ENCODE assay signal across 13 mouse cellular contexts in the genomic region with DNA sequence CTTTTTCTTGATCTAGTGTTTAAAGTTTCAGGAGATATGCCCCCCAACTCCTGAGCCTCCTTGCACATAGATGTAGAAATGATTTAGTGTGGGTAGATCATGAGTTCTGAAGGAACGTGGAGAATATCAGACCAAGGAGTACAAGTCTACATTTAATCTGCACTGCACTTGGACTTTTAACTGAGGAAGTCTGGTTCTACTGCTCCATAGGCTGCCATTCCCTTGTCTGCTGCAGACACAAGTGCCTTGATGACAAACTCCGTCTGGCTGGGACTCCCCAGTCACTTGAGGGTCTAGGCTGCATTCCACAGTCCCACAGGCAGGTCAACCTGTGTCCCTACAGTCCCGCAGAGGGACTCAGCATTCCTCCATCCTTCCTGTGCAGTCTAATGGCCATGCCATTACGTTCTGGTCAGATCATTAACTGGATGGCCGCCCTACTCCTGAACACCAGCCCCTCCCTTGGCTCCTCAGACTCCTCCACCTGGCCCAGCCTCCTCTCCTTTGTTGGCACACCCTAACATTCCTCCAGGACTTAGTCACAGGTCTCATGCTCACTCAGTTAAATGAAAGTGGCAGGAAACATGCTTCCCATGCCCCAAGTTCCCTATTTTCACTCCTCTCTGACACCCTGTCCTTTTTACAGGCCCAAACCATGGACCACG. TPM values are rescaled to one million over a fixed set of nuclear protein-coding genes. Genes with fewer than 3 reads are reported as not detected.
DNase-seq lines count a peak whose midpoint lies in the region; ATAC-seq and TF ChIP-seq lines count a peak whose summit lies in the region.
"Had no signal": no experiment of that assay in that cellular context is flagged by ENCODE, and none has a peak within 500 bp of the region (broad histone marks: within the 10 kb centered on the region; RNA-seq: fewer than 3 reads in every experiment).

No protein-coding gene starts in this region.

- peak; percentile 55 for ATAC-seq in heart, postnatal 0 days (ENCODE audit: insufficient read depth, low read depth)
- peak; percentile 77 for ATAC-seq in intestine, embryonic 14.5 days (replicated peaks; ENCODE audit: low FRiP score, low TSS enrichment, low read depth)
- ATAC-seq in forebrain, embryonic 12.5 days (ENCODE audit: low FRiP score) = no peak
- no peak for ATAC-seq in erythroblast, adult 5-6 weeks (replicated peaks; ENCODE audit: low FRiP score, poor library complexity, severe bottlenecking)
- no peak for ATAC-seq in hindbrain, embryonic 12.5 days (ENCODE audit: low FRiP score)

- H3K9ac ChIP-seq in heart, postnatal 0 days (replicated peaks; ENCODE audit: low read depth, low read length) = no peak overlapping the region
- H3K9ac ChIP-seq in intestine, embryonic 14.5 days (ENCODE audit: low read length) = no peak overlapping the region
- no peak overlapping the region for H3K9ac ChIP-seq in forebrain, embryonic 12.5 days
- no peak overlapping the region for H3K9ac ChIP-seq in hindbrain, embryonic 12.5 days
- H3K9ac ChIP-seq: liver, embryonic 15.5 days; neural tube, embryonic 12.5 days had no signal

- no peak overlapping the region for H3K4me2 ChIP-seq in heart, postnatal 0 days (ENCODE audit: low read depth, low read length)
- H3K4me2 ChIP-seq in intestine, embryonic 14.5 days (ENCODE audit: low read length) = no peak overlapping the region
- H3K4me2 ChIP-seq in forebrain, embryonic 12.5 days = no peak overlapping the region
- H3K4me2 ChIP-seq in hindbrain, embryonic 12.5 days (replicated peaks) = no peak overlapping the region
- H3K4me2 ChIP-seq: liver, embryonic 15.5 days; neural tube, embryonic 12.5 days had no signal

- 30% methylated on average over 6 of the region's 6 CpGs for WGBS in heart, postnatal 0 days
- WGBS in intestine, embryonic 14.5 days = 47% methylated on average over 6 of the region's 6 CpGs
- WGBS in small intestine, adult 2 months = 17% methylated on average over 6 of the region's 6 CpGs
- WGBS in forebrain, embryonic 12.5 days = 76% methylated on average over 6 of the region's 6 CpGs
- 73% methylated on average over 6 of the region's 6 CpGs for WGBS in hindbrain, embryonic 12.5 days

- TF ChIP-seq POLR2A in small intestine, adult 2 months (IDR thresholded peaks at IDR 0.05; ENCODE audit: low read depth, low read length) = no peak

- H3K9me3 ChIP-seq in heart, postnatal 0 days (replicated peaks; ENCODE audit: control insufficient read depth, low read length) = no peaks in the 10 kb centered on the region
- H3K9me3 ChIP-seq in intestine, embryonic 14.5 days (ENCODE audit: control insufficient read depth, low read length) = no peaks in the 10 kb centered on the region
- H3K9me3 ChIP-seq in forebrain, embryonic 12.5 days = no peaks in the 10 kb centered on the region
- no peaks in the 10 kb centered on the region for H3K9me3 ChIP-seq in hindbrain, embryonic 12.5 days (replicated peaks)
- H3K9me3 ChIP-seq: forebrain, embryonic 10.5 days; liver, embryonic 15.5 days; neural tube, embryonic 12.5 days had no signal

- no peaks in the 10 kb centered on the region for H3K27me3 ChIP-seq in heart, postnatal 0 days (ENCODE audit: control insufficient read depth, insufficient read depth, low read length)
- no peaks in the 10 kb centered on the region for H3K27me3 ChIP-seq in intestine, embryonic 14.5 days (replicated peaks; ENCODE audit: control insufficient read depth, insufficient read depth, low read length)
- no peaks in the 10 kb centered on the region for H3K27me3 ChIP-seq in small intestine, adult 2 months (ENCODE audit: control insufficient read depth, insufficient read depth, low read length)
- no peaks in the 10 kb centered on the region for H3K27me3 ChIP-seq in forebrain, embryonic 12.5 days
- H3K27me3 ChIP-seq in hindbrain, embryonic 12.5 days = no peaks in the 10 kb centered on the region
- H3K27me3 ChIP-seq: neural tube, embryonic 12.5 days had no signal

- no peak for TF ChIP-seq EP300 in heart, postnatal 0 days (IDR thresholded peaks at IDR 0.05; ENCODE audit: low read depth)

- no peak for DNase-seq in heart, postnatal 0 days (ENCODE audit: low spot score)
- no peak for DNase-seq in heart, postnatal 4 days
- DNase-seq in intestine, embryonic 14.5 days (ENCODE audit: low spot score) = peak; percentile 54
- DNase-seq in kidney, postnatal 4 days = peak; percentile 47 to 67
- DNase-seq: cerebellum, adult 9-10 months; layer of hippocampus, adult 9-11 months had no signal

- H3K27ac ChIP-seq in heart, postnatal 0 days (ENCODE audit: low read depth) = no peak overlapping the region
- H3K27ac ChIP-seq in intestine, embryonic 14.5 days (ENCODE audit: low read depth) = no peak overlapping the region
- peak overlapping the region; percentile 51 for H3K27ac ChIP-seq in small intestine, adult 2 months (ENCODE audit: insufficient read depth, low read depth, low read length)
- H3K27ac ChIP-seq in forebrain, embryonic 12.5 days = no peak overlapping the region
- H3K27ac ChIP-seq in hindbrain, embryonic 12.5 days = no peak overlapping the region
- H3K27ac ChIP-seq: forebrain, embryonic 10.5 days; liver, embryonic 15.5 days; neural tube, embryonic 12.5 days had no signal

- H3K4me3 ChIP-seq in heart, postnatal 0 days (ENCODE audit: low read depth, low read length) = no peak overlapping the region
- H3K4me3 ChIP-seq in intestine, embryonic 14.5 days (ENCODE audit: low read depth, low read length) = no peak overlapping the region
- H3K4me3 ChIP-seq in small intestine, adult 2 months (ENCODE audit: low read depth, low read length) = no peak overlapping the region
- no peak overlapping the region for H3K4me3 ChIP-seq in forebrain, embryonic 12.5 days (replicated peaks)
- H3K4me3 ChIP-seq in hindbrain, embryonic 12.5 days = no peak overlapping the region
- H3K4me3 ChIP-seq: forebrain, embryonic 10.5 days; liver, embryonic 15.5 days; neural tube, embryonic 12.5 days had no signal

- TF ChIP-seq CTCF in heart, postnatal 0 days (IDR thresholded peaks at IDR 0.05; ENCODE audit: low read depth) = no peak
- no peak for TF ChIP-seq CTCF in small intestine, adult 2 months (IDR thresholded peaks at IDR 0.05; ENCODE audit: extremely low read depth, insufficient read length, insufficient replicate concordance, low read depth, low read length)

- no peaks in the 10 kb centered on the region for H3K36me3 ChIP-seq in heart, postnatal 0 days (replicated peaks; ENCODE audit: control insufficient read depth, insufficient read depth, low read length)
- no peaks in the 10 kb centered on the region for H3K36me3 ChIP-seq in intestine, embryonic 14.5 days (ENCODE audit: control insufficient read depth, insufficient read depth, low read length)
- H3K36me3 ChIP-seq in small intestine, adult 2 months (ENCODE audit: control insufficient read depth, insufficient read depth, low read length) = no peaks in the 10 kb centered on the region
- H3K36me3 ChIP-seq in forebrain, embryonic 12.5 days (replicated peaks) = no peaks in the 10 kb centered on the region
- H3K36me3 ChIP-seq in hindbrain, embryonic 12.5 days = no peaks in the 10 kb centered on the region
- H3K36me3 ChIP-seq: forebrain, embryonic 10.5 days; liver, embryonic 15.5 days; neural tube, embryonic 12.5 days had no signal

- peaks cover 14% of the 10 kb centered on the region; the same call in 1 of the 2 replicates for H3K4me1 ChIP-seq in heart, postnatal 0 days (ENCODE audit: control insufficient read depth, insufficient read depth)
- H3K4me1 ChIP-seq in intestine, embryonic 14.5 days (replicated peaks; ENCODE audit: control insufficient read depth, insufficient read depth, low read length) = peaks cover 4% of the 10 kb centered on the region; the same call in 1 of the 2 replicates
- H3K4me1 ChIP-seq in small intestine, adult 2 months (ENCODE audit: control insufficient read depth, insufficient read depth, insufficient read length, low read length) = peaks cover 18% of the 10 kb centered on the region; the same call in 1 of the 2 replicates
- no peaks in the 10 kb centered on the region; the same call in 1 of the 2 replicates for H3K4me1 ChIP-seq in forebrain, embryonic 12.5 days
- H3K4me1 ChIP-seq in hindbrain, embryonic 12.5 days = no peaks in the 10 kb centered on the region

RNA-seq across cellular contexts. Expression of gene Tmem214, which starts 17.8 kb away (rescaled TPM):
- 58.8 and 70.6 TPM in 2 replicates for total RNA-seq in heart, postnatal 0 days (2014; rRNA removed; ENCODE audit: low replicate concordance)
- polyA plus RNA-seq in heart, postnatal 0 days (2015; fragmentation: Nextera tagmentation; extraction: Ambion mirVana) = 48.0 and 49.6 TPM in 2 replicates
- 10 to 100 TPM; 44.4 to 50.0 TPM for total RNA-seq in heart, postnatal 4 days (2021)
- 59.9 and 60.7 TPM in 2 replicates for polyA plus RNA-seq in intestine, embryonic 14.5 days (2014; fragmentation: Nextera tagmentation; extraction: Ambion mirVana)
- polyA plus RNA-seq in small intestine, adult 2 months (2012; rRNA removed) = 77.1 and 115 TPM in 2 replicates
- 52.5 and 56.4 TPM in 2 replicates for polyA plus RNA-seq in forebrain, embryonic 12.5 days (2016; fragmentation: Nextera tagmentation; extraction: Ambion mirVana)
- total RNA-seq in erythroblast, adult 5-6 weeks (2015; ENCODE audit: low replicate concordance) = 6.5 and 9.6 TPM in 2 replicates
- 4.7 and 7.0 TPM in 2 replicates for total RNA-seq in erythroblast, adult 5-6 weeks (2017; ENCODE audit: low replicate concordance)
- 66.8 and 68.5 TPM in 2 replicates for polyA plus RNA-seq in hindbrain, embryonic 12.5 days (2016; fragmentation: Nextera tagmentation; extraction: Ambion mirVana)

RNA-seq across cellular contexts. Expression of gene Mapre3, which starts 35.6 kb away (rescaled TPM):
- 5.3 and 11.9 TPM in 2 replicates for total RNA-seq in heart, postnatal 0 days (2014; rRNA removed; ENCODE audit: low replicate concordance)
- polyA plus RNA-seq in heart, postnatal 0 days (2015; fragmentation: Nextera tagmentation; extraction: Ambion mirVana) = 15.8 TPM in 2 replicates
- 10 to 100 TPM; 16.2 to 18.9 TPM for total RNA-seq in heart, postnatal 4 days (2021)
- 18.5 and 19.2 TPM in 2 replicates for polyA plus RNA-seq in intestine, embryonic 14.5 days (2014; fragmentation: Nextera tagmentation; extraction: Ambion mirVana)
- polyA plus RNA-seq in small intestine, adult 2 months (2012; rRNA removed) = 26.2 and 28.7 TPM in 2 replicates
- 58.4 and 60.5 TPM in 2 replicates for polyA plus RNA-seq in forebrain, embryonic 12.5 days (2016; fragmentation: Nextera tagmentation; extraction: Ambion mirVana)
- 2.1 TPM in 1 of 2 replicates, not detected in the other for total RNA-seq in erythroblast, adult 5-6 weeks (2015; ENCODE audit: low replicate concordance)
- 0.28 and 0.51 TPM in 2 replicates for total RNA-seq in erythroblast, adult 5-6 weeks (2017; ENCODE audit: low replicate concordance)
- polyA plus RNA-seq in hindbrain, embryonic 12.5 days (2016; fragmentation: Nextera tagmentation; extraction: Ambion mirVana) = 73.1 and 81.0 TPM in 2 replicates

RNA-seq across cellular contexts. Expression of gene Agbl5, which starts 38.5 kb away (rescaled TPM):
- 18.1 and 28.2 TPM in 2 replicates for total RNA-seq in heart, postnatal 0 days (2014; rRNA removed; ENCODE audit: low replicate concordance)
- polyA plus RNA-seq in heart, postnatal 0 days (2015; fragmentation: Nextera tagmentation; extraction: Ambion mirVana) = 4.2 and 4.9 TPM in 2 replicates
- total RNA-seq in heart, postnatal 4 days (2021) = 10 to 100 TPM; 11.8 to 12.7 TPM
- polyA plus RNA-seq in intestine, embryonic 14.5 days (2014; fragmentation: Nextera tagmentation; extraction: Ambion mirVana) = 25.4 and 26.4 TPM in 2 replicates
- polyA plus RNA-seq in small intestine, adult 2 months (2012; rRNA removed) = 4.1 and 10.2 TPM in 2 replicates
- 28.8 TPM in 2 replicates for polyA plus RNA-seq in forebrain, embryonic 12.5 days (2016; fragmentation: Nextera tagmentation; extraction: Ambion mirVana)
- 4.8 TPM in 1 of 2 replicates, not detected in the other for total RNA-seq in erythroblast, adult 5-6 weeks (2015; ENCODE audit: low replicate concordance)
- 1.9 and 2.0 TPM in 2 replicates for total RNA-seq in erythroblast, adult 5-6 weeks (2017; ENCODE audit: low replicate concordance)
- polyA plus RNA-seq in hindbrain, embryonic 12.5 days (2016; fragmentation: Nextera tagmentation; extraction: Ambion mirVana) = 32.4 and 36.9 TPM in 2 replicates

RNA-seq across cellular contexts. Expression of gene Ost4, which starts 57.6 kb away (rescaled TPM):
- total RNA-seq in heart, postnatal 0 days (2014; rRNA removed; ENCODE audit: low replicate concordance) = 201 and 280 TPM in 2 replicates
- polyA plus RNA-seq in heart, postnatal 0 days (2015; fragmentation: Nextera tagmentation; extraction: Ambion mirVana) = 334 and 356 TPM in 2 replicates
- 100 to 1,000 TPM; 170 TPM for total RNA-seq in heart, postnatal 4 days (2021)
- 482 and 490 TPM in 2 replicates for polyA plus RNA-seq in intestine, embryonic 14.5 days (2014; fragmentation: Nextera tagmentation; extraction: Ambion mirVana)
- polyA plus RNA-seq in small intestine, adult 2 months (2012; rRNA removed) = 161 and 211 TPM in 2 replicates
- 302 and 315 TPM in 2 replicates for polyA plus RNA-seq in forebrain, embryonic 12.5 days (2016; fragmentation: Nextera tagmentation; extraction: Ambion mirVana)
- total RNA-seq in erythroblast, adult 5-6 weeks (2015; ENCODE audit: low replicate concordance) = 167 and 176 TPM in 2 replicates
- 63.0 and 140 TPM in 2 replicates for total RNA-seq in erythroblast, adult 5-6 weeks (2017; ENCODE audit: low replicate concordance)
- polyA plus RNA-seq in hindbrain, embryonic 12.5 days (2016; fragmentation: Nextera tagmentation; extraction: Ambion mirVana) = 256 and 303 TPM in 2 replicates

Comparison
In these comparisons a context has a peak if more than half of its experiments do, and no peak if none do; other contexts are left out.
1. ATAC-seq: peak in heart, postnatal 0 days (single experiment) and intestine, embryonic 14.5 days (single experiment); none in forebrain, embryonic 12.5 days (single experiment), erythroblast, adult 5-6 weeks (single experiment) and hindbrain, embryonic 12.5 days (single experiment).
2. DNase-seq: peak in intestine, embryonic 14.5 days (single experiment) and kidney, postnatal 4 days (2 of 2); none in heart, postnatal 0 days (single experiment) and heart, postnatal 4 days (single experiment).